35 mouse cellular contexts compared by ENCODE assay signal in genomic region chr2:21231147-21231546, GRCm38 (mm10). TPM values are rescaled to one million over a fixed set of nuclear protein-coding genes. Genes with fewer than 3 reads are reported as not detected.
"Had no signal": no experiment of that assay in that cellular context is flagged by ENCODE, and none has a peak within 500 bp of the region (broad histone marks: within the 10 kb centered on the region; RNA-seq: fewer than 3 reads in every experiment).

No protein-coding gene starts in this region.

- H3K36me3 ChIP-seq: limb, embryonic 12.5 days; limb, embryonic 15.5 days; liver, embryonic 12.5 days; liver, embryonic 13.5 days; liver, embryonic 15.5 days; lung, embryonic 15.5 days; midbrain, embryonic 10.5 days; midbrain, embryonic 12.5 days; midbrain, embryonic 13.5 days; midbrain, embryonic 15.5 days; neural tube, embryonic 12.5 days had no signal

- H3K27me3 ChIP-seq: limb, embryonic 12.5 days; limb, embryonic 15.5 days; liver, embryonic 12.5 days; liver, embryonic 13.5 days; liver, embryonic 15.5 days; lung, embryonic 15.5 days; megakaryocyte, embryonic 14.5 days; midbrain, embryonic 12.5 days; midbrain, embryonic 13.5 days; midbrain, embryonic 15.5 days; neural tube, embryonic 12.5 days had no signal

- H3K9ac ChIP-seq: limb, embryonic 12.5 days; limb, embryonic 15.5 days; liver, embryonic 12.5 days; liver, embryonic 13.5 days; liver, embryonic 14.5 days; liver, embryonic 15.5 days; liver, postnatal 0 days; lung, embryonic 14.5 days; lung, embryonic 15.5 days; midbrain, embryonic 12.5 days; midbrain, embryonic 13.5 days; midbrain, embryonic 15.5 days; neural tube, embryonic 12.5 days had no signal

- H3K4me3 ChIP-seq: left cerebral cortex, adult 2 months; limb, embryonic 12.5 days; limb, embryonic 15.5 days; liver, embryonic 12.5 days; liver, embryonic 13.5 days; liver, embryonic 15.5 days; lung, embryonic 15.5 days; megakaryocyte, embryonic 14.5 days; midbrain, embryonic 10.5 days; midbrain, embryonic 12.5 days; midbrain, embryonic 13.5 days; midbrain, embryonic 15.5 days; neural tube, embryonic 12.5 days had no signal

- H3K4me2 ChIP-seq: limb, embryonic 12.5 days; limb, embryonic 15.5 days; liver, embryonic 11.5 days; liver, embryonic 12.5 days; liver, embryonic 13.5 days; liver, embryonic 15.5 days; lung, embryonic 14.5 days; lung, embryonic 15.5 days; midbrain, embryonic 11.5 days; midbrain, embryonic 12.5 days; midbrain, embryonic 13.5 days; midbrain, embryonic 15.5 days; neural tube, embryonic 12.5 days had no signal

- H3K4me1 ChIP-seq: lung, embryonic 15.5 days; midbrain, embryonic 10.5 days; midbrain, embryonic 12.5 days; midbrain, embryonic 13.5 days; midbrain, embryonic 15.5 days; neural tube, embryonic 12.5 days had no signal

- H3K9me3 ChIP-seq: limb, embryonic 12.5 days; limb, embryonic 15.5 days; liver, embryonic 12.5 days; liver, embryonic 13.5 days; liver, embryonic 15.5 days; lung, embryonic 15.5 days; megakaryocyte, embryonic 14.5 days; midbrain, embryonic 10.5 days; midbrain, embryonic 12.5 days; midbrain, embryonic 13.5 days; midbrain, embryonic 15.5 days; neural tube, embryonic 12.5 days had no signal

- H3K27ac ChIP-seq: left cerebral cortex, adult 2 months; limb, embryonic 12.5 days; limb, embryonic 15.5 days; liver, embryonic 12.5 days; liver, embryonic 13.5 days; liver, embryonic 14.5 days; liver, embryonic 15.5 days; lung, embryonic 15.5 days; macrophage; midbrain, embryonic 10.5 days; midbrain, embryonic 12.5 days; midbrain, embryonic 13.5 days; midbrain, embryonic 15.5 days; neural tube, embryonic 12.5 days had no signal

- DNase-seq: left cerebral cortex, postnatal 4 days; liver; liver, embryonic 13.5 days; liver, postnatal 0 days; lung, adult 18-20 months; lung, adult 2 months; lung, embryonic 14.5 days; lung, postnatal 10 days; lung, postnatal 14 days; lung, postnatal 36 days; lung, postnatal 4 days; midbrain, embryonic 14.5 days had no signal

- ATAC-seq: liver, embryonic 12.5 days; liver, postnatal 0 days; lung, postnatal 0 days; midbrain, embryonic 13.5 days; midbrain, embryonic 15.5 days; midbrain, embryonic 16.5 days had no signal

RNA-seq across cellular contexts. Expression of gene Enkur, which starts 26.0 kb away (rescaled TPM):
- total RNA-seq: liver, adult 2 months; megakaryocyte, adult 5-6 weeks; megakaryocyte-erythroid progenitor cell, adult 5-6 weeks had no signal
- polyA plus RNA-seq: limb, embryonic 11.5 days; limb, embryonic 12.5 days; liver, adult 2 months; liver, embryonic 12.5 days; liver, embryonic 13.5 days; liver, embryonic 15.5 days; liver, embryonic 16.5 days; macrophage had no signal
